Mouse (Mus musculus): ENCODE results near the gene Cd3d.

GRCm38 (mm10) chr9:44981676-44982075 lies at the start of gene Cd3d:
- no peak for TF ChIP-seq POLR2AphosphoS2 (IDR thresholded peaks at IDR 0.05; ENCODE audit: insufficient read length, low read depth)
- no peak for TF ChIP-seq POLR2A (IDR thresholded peaks at IDR 0.05; ENCODE audit: insufficient read length, low read depth)
- no peak for TF ChIP-seq TCF12 (IDR thresholded peaks at IDR 0.05; ENCODE audit: insufficient read depth, poor library complexity, severe bottlenecking)

Measured in myocyte (in vitro differentiated cells).